Mouse (Mus musculus): ENCODE measurements around the gene Galnt15. TPM values are rescaled to one million over a fixed set of nuclear protein-coding genes. Genes with fewer than 3 reads are reported as not detected.
"Not testable (repeated sequence)": the region's sequence is repeated elsewhere in the genome, so short reads cannot be mapped to it uniquely, and the experiment has no call there.

The Galnt15 gene
- polyA plus RNA-seq, 2 experiments from 2014 or later = not detected

DNA sequence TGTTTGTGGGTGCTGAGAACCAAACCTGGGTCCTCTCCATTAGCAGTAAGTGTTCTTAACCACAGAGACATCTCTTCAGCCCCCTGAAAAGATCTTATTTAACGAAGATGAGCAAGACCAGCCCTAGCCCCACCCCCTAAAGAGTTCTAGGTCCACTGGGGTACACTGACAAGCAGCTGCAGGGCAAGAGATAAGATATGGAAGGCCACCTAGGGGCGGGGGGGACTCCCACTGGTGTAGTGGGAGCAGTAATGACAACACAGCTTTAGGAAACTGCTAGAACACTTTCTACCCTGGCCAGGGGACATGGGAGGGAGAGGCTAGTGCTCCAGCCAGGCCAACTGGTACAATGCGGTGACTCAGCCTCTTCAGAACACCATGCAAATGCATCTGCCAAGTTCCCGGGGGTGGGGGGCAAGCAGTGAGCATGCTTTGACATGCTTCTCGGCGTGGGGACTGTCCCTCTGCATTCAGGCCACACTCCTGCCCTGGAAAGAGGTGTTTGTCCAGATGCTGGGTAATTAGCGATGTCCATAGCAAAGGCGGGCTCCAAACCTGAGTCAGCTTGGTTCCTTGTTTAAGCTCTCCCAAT, 9.0 kb downstream of the Galnt15 start:
- no peak for ATAC-seq

GRCm38 (mm10) chr14:32042108-32042507, 13.3 kb downstream of the Galnt15 start:
- ATAC-seq = no peak

DNA sequence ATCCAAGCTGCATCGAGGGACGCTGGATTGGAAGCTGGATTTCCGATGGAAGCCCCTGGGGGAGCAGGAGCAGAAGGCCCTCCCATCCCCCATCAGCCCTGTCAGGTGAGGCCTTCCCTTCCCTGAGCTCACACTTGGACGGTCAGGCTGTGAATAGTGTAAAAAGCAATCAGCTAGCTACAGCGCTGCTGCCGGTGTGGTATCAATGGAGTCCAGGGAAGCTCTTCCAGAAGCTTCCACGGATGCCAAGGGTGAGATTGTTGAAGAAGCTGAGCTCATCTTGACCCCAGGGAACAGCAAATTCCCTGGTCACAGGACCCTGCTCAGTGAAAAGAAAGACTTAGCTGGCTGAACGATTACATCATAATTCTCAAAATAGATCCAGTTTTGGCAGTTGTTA, 17.6 kb downstream of the Galnt15 start:
- ATAC-seq = no peak

GRCm38 (mm10) chr14:32050171-32050570, 21.4 kb downstream of the Galnt15 start:
- no peak for ATAC-seq

GRCm38 (mm10) chr14:32053895-32054294, 25.1 kb downstream of the Galnt15 start:
- ATAC-seq = no peak

GRCm38 (mm10) chr14:32054788-32055187, 26.0 kb downstream of the Galnt15 start:
- ATAC-seq = no peak

GRCm38 (mm10) chr14:32055781-32056180, 27.0 kb downstream of the Galnt15 start:
- no peak for ATAC-seq

- ATAC-seq = no peak
These were observed 27.9 kb downstream of the Galnt15 start for GRCm38 (mm10) chr14:32056675-32057074.

DNA sequence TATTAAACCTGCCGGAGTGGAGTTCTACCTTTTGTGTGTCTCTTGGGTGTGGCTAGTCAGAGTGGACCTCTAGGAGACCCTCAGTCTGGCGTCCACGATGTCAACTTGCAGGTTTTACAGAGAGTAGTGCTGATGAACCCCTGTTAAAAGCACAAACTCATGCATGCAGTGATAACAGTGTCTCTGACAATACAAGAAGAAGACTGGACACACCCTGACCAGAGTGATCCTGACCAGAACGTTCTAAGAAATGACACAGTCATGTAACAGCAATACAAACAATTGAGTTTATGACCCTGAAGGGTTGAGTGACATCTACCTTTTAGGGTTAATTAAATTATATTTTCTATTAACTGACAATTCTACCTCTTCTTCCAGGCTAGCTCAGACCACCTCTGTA, 28.9 kb downstream of the Galnt15 start:
- no peak for ATAC-seq

DNA sequence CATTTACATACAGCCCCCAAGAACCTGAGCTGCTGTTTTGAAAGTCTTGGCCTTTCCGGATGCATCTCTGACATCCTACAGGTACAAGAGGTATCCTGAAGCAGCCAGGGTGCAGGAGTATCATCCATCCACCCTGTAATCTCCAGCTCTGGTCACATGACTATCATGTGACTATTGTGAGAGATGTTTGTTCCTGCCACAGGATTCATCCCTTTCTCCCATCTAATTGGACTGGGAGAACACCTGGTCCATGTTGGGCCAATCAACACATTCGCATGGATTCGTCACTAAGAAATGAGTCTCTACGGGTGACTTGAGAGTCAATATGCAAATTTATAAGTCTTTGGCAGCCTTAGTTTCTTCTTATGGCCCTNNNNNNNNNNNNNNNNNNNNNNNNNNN, 32.6 kb downstream of the Galnt15 start:
- no peak for ATAC-seq

DNA sequence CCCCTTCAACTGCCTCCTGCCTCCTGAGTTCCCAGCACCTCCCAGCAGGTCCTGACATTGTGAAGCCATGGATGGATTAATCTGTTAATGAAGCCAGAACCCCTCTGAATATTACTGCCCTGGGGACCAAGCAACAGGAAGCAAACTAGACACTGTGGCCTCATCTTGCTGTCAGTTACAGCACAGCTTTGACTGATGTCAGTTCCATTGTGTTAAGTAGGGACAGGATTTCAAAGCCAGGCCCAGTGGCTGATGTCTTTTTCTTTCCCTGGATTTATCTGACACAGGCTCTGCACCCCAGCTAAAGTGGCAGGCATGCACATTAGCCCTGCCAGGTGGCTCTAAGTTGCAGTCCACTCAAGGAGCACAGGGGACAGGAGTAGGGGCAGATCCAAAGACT, 44.0 kb downstream of the Galnt15 start:
- ATAC-seq = no peak

DNA sequence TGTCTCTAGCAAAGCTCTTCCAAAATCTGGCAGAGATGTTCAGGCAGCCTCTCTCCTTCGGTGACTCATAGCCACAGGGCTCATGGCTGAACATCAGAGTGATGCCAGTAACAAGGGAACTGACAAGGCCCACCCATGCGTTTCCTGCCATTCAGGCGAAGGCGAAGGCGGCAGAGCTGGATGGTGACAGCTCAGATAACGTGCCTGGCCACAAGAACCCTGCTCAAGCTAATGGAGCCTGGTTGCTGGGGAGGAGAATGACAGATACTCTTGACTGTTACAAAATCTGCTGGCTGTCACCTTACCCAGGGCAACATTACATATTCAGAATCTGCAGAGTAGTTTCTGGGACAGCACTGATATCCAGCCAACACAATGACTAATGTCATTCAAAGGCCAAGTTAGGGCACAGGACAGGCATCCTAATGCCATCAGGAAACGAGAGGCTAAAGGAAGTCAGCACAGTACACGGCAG, 44.5 kb downstream of the Galnt15 start:
- ATAC-seq = no peak

DNA sequence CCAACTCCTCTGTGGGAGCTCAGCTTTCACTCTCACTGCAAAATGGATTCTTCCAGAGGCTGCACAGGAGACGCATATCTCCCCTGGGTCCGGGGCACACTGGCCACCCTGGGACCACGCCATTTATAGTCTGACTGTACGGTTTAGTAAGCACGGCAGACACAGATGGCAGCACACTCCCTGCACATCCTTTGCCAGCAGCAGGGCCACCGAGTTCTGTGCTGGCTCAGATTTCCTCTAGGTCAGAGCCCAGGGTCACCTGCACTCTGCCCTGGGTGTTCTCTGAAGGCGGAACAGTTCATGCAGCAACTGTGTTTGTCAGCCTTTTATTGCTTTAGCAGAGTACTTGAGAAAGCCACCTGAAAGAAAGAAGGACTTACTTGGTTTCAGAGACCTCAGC, 45.1 kb downstream of the Galnt15 start:
- no peak for ATAC-seq

- ATAC-seq = peak; percentile 62
These were observed 48.2 kb downstream of the Galnt15 start for GRCm38 (mm10) chr14:32076896-32077575.

GRCm38 (mm10) chr14:32081026-32081425, 52.2 kb downstream of the Galnt15 start:
- ATAC-seq = no peak

GRCm38 (mm10) chr14:32082891-32083290, 54.1 kb downstream of the Galnt15 start:
- no peak for ATAC-seq

DNA sequence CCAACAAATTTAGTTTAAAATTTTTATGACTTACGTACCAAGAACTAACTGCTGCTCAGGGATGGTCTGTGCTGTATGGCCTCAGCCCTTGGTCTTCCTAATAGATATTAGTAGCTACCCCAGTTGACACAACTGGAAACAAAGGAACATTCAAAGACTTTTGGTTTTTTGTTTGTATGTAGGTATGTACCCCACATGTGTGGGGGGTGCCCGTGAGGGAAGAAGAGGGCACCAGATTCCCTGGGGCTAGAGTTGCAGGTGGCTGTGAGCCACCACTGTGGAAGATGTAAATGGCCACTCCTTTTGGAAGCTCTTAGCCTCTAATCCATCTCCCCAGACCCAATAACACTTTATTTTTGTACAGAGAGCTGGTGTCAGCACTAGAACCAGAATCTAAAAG, 54.7 kb downstream of the Galnt15 start:
- no peak for ATAC-seq

GRCm38 (mm10) chr14:32084761-32085485, 56.1 kb downstream of the Galnt15 start, which contains the start of gene Oxnad1:
Gene Oxnad1 (plus strand): TSS chr14:32085374.
- peak; percentile 86 for ATAC-seq

- peak; percentile 88 for ATAC-seq
These were observed 56.9 kb downstream of the Galnt15 start, which contains the start of gene Dph3 for GRCm38 (mm10) chr14:32085486-32086201. Gene Dph3 (minus strand): TSS chr14:32085729.

DNA sequence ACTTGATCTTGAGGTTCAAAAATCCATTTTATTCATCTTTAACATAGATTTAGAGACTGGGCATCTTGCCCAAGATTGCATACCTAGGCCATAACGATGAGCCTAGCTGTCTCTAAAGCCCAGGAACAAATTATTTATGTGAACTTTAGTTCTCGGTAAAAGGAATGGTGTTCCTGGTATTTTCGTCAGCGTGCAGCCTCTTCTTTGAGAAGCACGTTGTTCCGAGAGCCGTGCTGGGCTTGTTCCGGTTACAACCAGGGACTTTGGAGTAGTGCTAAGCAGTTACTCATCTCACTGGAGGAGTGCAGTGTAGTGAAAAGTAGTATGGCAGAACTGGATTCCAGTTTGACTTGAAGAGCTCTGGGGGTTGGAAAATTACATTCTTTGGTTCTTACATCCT, 57.4 kb downstream of the Galnt15 start:
- no peak for ATAC-seq

- not testable (repeated sequence) for ATAC-seq
These were observed 58.9 kb downstream of the Galnt15 start for GRCm38 (mm10) chr14:32087584-32088248.

GRCm38 (mm10) chr14:32091124-32091523, 62.3 kb downstream of the Galnt15 start:
- no peak for ATAC-seq
